Mouse (Mus musculus) hindbrain, embryonic 10.5 days (tissue): Measurements from ENCODE around the gene Glod5. TPM values are rescaled to one million over a fixed set of nuclear protein-coding genes. Genes with fewer than 3 reads are reported as not detected.

Experiments used
- DNase-seq: peaks from one replicate; pipeline ENCODE4 v3.0.0-alpha.2; 2017; ENCODE audit warnings: low spot score
- H3K27ac ChIP-seq: fragments of 300-500 bp; sonication (generic); 2 replicates; pipeline ENCODE4 v1.5.1; 2016; ENCODE audit warnings: mild to moderate bottlenecking, moderate library complexity
- H3K27me3 ChIP-seq: fragments of 300-500 bp; sonication (generic); 2 replicates; pipeline ENCODE4 v1.6.1; 2016; ENCODE audit warnings: mild to moderate bottlenecking; ENCODE audit not compliant: poor library complexity, insufficient read depth, severe bottlenecking
- H3K36me3 ChIP-seq: fragments of 300-500 bp; sonication (generic); 2 replicates; pipeline ENCODE4 v1.6.1; 2016; ENCODE audit warnings: mild to moderate bottlenecking, moderate library complexity
- H3K4me1 ChIP-seq: fragments of 300-500 bp; sonication (generic); replicated peaks from 2 replicates; pipeline ENCODE4 v1.6.1; 2016; ENCODE audit warnings: mild to moderate bottlenecking
- H3K4me3 ChIP-seq: fragments of 300-500 bp; sonication (generic); 2 replicates; pipeline ENCODE4 v1.5.1; 2016; ENCODE audit warnings: mild to moderate bottlenecking, moderate library complexity
- H3K9me3 ChIP-seq: fragments of 300-500 bp; sonication (generic); 2 replicates; pipeline ENCODE4 v1.6.1; 2016; ENCODE audit warnings: mild to moderate bottlenecking, moderate library complexity
- WGBS: fragments of 180-500 bp; shearing (Covaris S2); methylation state at CpG from one replicate; pipeline ENCODE4 v1.1.7; 2016; 5-methylcytosine and 5-hydroxymethylcytosine counted together
- polyA plus RNA-seq: library from polyadenylated mRNA; unstranded; fragments of >200 nt; fragmentation: Nextera tagmentation; extraction: Ambion mirVana; gene quantifications from 2 replicates; pipeline ENCODE4 v1.2.1, GENCODE M21; 2016

Glod5 gene
- polyA plus RNA-seq, 1 experiment from 2014 or later = not detected

- H3K4me1 ChIP-seq = no peaks in the 10 kb centered on the region
- DNase-seq = no peak
- WGBS = 30% methylated on average over 5 of the region's 5 CpGs
- H3K27ac ChIP-seq = no peak overlapping the region
- H3K4me3 ChIP-seq = no peak overlapping the region
- no peaks in the 10 kb centered on the region for H3K9me3 ChIP-seq
- no peaks in the 10 kb centered on the region for H3K36me3 ChIP-seq
- H3K27me3 ChIP-seq = no peaks in the 10 kb centered on the region
Observed at GRCm38 (mm10) chrX:8002001-8002400, 16.3 kb downstream of the Glod5 start.

- Histone ChIP-seq H3K9me3 (no peaks in the 10 kb centered on the region), H3K4me3 (no peak overlapping the region), H3K27me3 (no peaks in the 10 kb centered on the region), H3K36me3 (no peaks in the 10 kb centered on the region), H3K4me1 (no peaks in the 10 kb centered on the region), H3K27ac (no peak overlapping the region)
- 83% methylated on average over 3 of the region's 3 CpGs for WGBS
- DNase-seq = no peak
Observed at GRCm38 (mm10) chrX:8000546-8001192, 17.6 kb downstream of the Glod5 start.

GRCm38 (mm10) chrX:7993068-7993735 is 25.1 kb downstream of the Glod5 start:
- no peaks in the 10 kb centered on the region for H3K27me3 ChIP-seq
- WGBS = 76% methylated on average over 10 of the region's 10 CpGs
- H3K27ac ChIP-seq = no peak overlapping the region
- H3K4me3 ChIP-seq = no peak overlapping the region
- DNase-seq = no peak
- H3K4me1 ChIP-seq = no peaks in the 10 kb centered on the region
- H3K36me3 ChIP-seq = no peaks in the 10 kb centered on the region
- H3K9me3 ChIP-seq = no peaks in the 10 kb centered on the region

GRCm38 (mm10) chrX:7992379-7993067 is 25.8 kb downstream of the Glod5 start:
- H3K27me3 ChIP-seq = no peaks in the 10 kb centered on the region
- no peak overlapping the region for H3K4me3 ChIP-seq
- no peak for DNase-seq
- H3K4me1 ChIP-seq = no peaks in the 10 kb centered on the region
- H3K9me3 ChIP-seq = no peaks in the 10 kb centered on the region
- H3K36me3 ChIP-seq = no peaks in the 10 kb centered on the region
- H3K27ac ChIP-seq = no peak overlapping the region
- 59% methylated on average over 8 of the region's 8 CpGs for WGBS

GRCm38 (mm10) chrX:7981368-7981767 is 36.9 kb downstream of the Glod5 start:
- Histone ChIP-seq H3K27ac (no peak overlapping the region), H3K9me3 (no peaks in the 10 kb centered on the region), H3K4me1 (no peaks in the 10 kb centered on the region), H3K27me3 (no peaks in the 10 kb centered on the region), H3K4me3 (no peak overlapping the region), H3K36me3 (no peaks in the 10 kb centered on the region)
- 88% methylated on average over 7 of the region's 7 CpGs for WGBS
- DNase-seq = no peak

DNA sequence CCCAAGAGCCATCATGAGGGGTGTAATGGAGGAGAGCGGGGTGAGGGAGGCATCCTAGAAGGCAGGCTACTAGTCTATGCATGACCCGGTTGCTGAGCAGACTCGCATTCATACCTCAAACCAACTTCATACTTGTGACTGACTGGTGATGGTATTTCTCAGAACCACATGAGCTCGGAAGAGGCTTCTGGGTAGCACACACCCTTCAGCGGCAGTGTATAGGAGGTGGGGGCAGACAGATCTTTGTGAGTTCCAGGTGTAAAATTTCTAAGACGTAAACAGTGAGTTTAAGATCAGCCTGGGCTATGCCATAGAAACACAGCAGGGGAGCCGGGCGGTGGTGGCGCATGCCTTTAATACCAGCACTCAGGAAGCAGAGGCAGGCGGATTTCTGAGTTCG is 40.4 kb downstream of the Glod5 start, which contains the start of gene Gata1:
Gata1 (minus strand) TSS at position 180 of the 400 bp plus-strand sequence.
- Histone ChIP-seq H3K36me3 (no peaks in the 10 kb centered on the region), H3K27ac (no peak within 1 kb of the TSS), H3K4me1 (no peaks in the 10 kb centered on the region), H3K9me3 (no peaks in the 10 kb centered on the region), H3K27me3 (no peaks in the 10 kb centered on the region), H3K4me3 (no peak within 1 kb of the TSS)
- DNase-seq = no peak
- 93% methylated on average over 11 of the region's 11 CpGs for WGBS

DNA sequence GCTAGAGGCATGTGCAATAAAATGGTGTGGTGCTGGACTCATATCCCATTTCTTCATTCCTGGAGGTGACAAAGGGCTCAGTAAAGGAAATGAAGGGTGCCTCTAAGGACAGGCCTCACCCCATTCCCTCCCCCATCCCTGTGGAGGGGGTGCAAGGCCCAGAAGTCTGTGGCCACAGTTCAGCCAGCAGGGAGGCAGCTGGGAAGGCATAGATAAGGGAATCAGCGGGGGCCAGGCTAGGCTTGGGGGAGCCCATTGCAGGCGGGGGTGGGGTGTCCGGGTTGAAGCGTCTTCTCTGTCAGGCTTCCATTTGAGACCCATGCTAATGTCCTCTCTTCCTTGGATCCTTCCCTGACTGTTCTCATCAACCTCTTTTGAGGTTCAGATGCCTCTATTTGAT is 47.0 kb downstream of the Glod5 start:
- no peaks in the 10 kb centered on the region for H3K27me3 ChIP-seq
- no peaks in the 10 kb centered on the region for H3K4me1 ChIP-seq
- no peaks in the 10 kb centered on the region for H3K36me3 ChIP-seq
- H3K9me3 ChIP-seq = no peaks in the 10 kb centered on the region; the same call in 1 of the 2 replicates
- H3K27ac ChIP-seq = no peak overlapping the region
- no peak for DNase-seq
- 64% methylated on average over 4 of the region's 4 CpGs for WGBS
- no peak overlapping the region for H3K4me3 ChIP-seq

- WGBS = 82% methylated on average over 3 of the region's 3 CpGs
- Histone ChIP-seq H3K27ac (no peak overlapping the region), H3K9me3 (no peaks in the 10 kb centered on the region; the same call in 1 of the 2 replicates), H3K4me3 (no peak overlapping the region), H3K36me3 (no peaks in the 10 kb centered on the region), H3K27me3 (no peaks in the 10 kb centered on the region), H3K4me1 (no peaks in the 10 kb centered on the region)
- no peak for DNase-seq
Observed at GRCm38 (mm10) chrX:7968899-7969298, 49.4 kb downstream of the Glod5 start.

- H3K4me3 ChIP-seq = no peak overlapping the region
- H3K4me1 ChIP-seq = no peaks in the 10 kb centered on the region
- no peaks in the 10 kb centered on the region for H3K36me3 ChIP-seq
- no peaks in the 10 kb centered on the region for H3K27me3 ChIP-seq
- no peaks in the 10 kb centered on the region; the same call in 1 of the 2 replicates for H3K9me3 ChIP-seq
- no peak overlapping the region for H3K27ac ChIP-seq
- 83% methylated on average over 8 of the region's 8 CpGs for WGBS
- DNase-seq = no peak
Observed at GRCm38 (mm10) chrX:7968226-7968625, 50.1 kb downstream of the Glod5 start.

DNA sequence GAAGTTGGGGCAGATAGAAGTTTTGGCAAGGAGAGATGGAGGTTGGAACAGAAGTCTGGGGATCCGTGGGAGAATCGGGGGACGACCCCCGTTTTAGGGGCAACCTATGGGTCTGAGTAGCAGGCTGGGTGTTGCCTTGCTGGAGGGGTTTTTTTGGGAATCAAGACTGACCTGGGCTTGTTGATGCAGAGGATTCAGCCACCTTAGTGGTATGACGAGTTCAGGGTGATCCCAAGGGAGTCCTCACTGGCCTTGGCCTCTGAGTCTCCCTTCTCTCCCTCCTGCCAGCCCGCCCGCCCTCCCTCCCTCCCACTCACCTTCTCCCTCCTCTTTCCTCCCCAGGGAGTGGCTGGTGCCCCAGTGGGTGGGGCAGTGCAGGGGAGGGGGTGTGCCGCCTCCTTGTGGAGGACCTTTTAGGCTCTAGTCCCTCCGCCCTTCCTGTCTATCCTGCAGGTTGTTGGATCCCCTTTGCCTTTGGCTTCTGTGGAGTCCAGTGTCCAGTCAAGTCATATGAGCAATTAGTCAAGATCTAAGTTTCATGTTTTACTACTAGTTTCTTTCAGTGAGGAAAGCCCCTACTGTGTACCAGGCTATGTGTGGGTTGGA is 50.6 kb downstream of the Glod5 start:
- 85% methylated on average over 7 of the region's 9 CpGs for WGBS
- no peaks in the 10 kb centered on the region for H3K27me3 ChIP-seq
- no peaks in the 10 kb centered on the region for H3K4me1 ChIP-seq
- no peaks in the 10 kb centered on the region; the same call in 1 of the 2 replicates for H3K9me3 ChIP-seq
- no peaks in the 10 kb centered on the region for H3K36me3 ChIP-seq
- DNase-seq = no peak
- H3K27ac ChIP-seq = no peak overlapping the region
- H3K4me3 ChIP-seq = no peak overlapping the region

DNA sequence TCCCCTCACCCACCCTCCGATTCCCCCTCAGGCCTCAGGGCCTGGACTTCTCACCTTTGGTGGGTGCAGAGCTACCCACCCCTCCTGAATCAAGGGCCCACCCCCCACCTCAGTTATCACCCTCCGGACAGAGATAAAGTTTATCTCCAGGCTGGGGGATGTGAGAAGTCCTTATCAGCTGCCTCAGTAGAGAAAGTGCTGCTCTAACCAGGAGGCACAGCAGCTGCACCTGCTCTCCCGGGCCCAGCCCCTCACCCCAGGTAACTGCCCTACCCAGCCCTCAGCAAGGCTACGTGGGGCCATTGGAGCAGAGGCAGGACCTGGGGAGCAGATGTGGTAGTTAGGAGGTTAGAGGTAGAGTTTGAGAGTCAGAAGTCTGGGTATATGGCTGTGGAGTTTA is 52.1 kb downstream of the Glod5 start:
- WGBS = 78% methylated on average over 4 of the region's 4 CpGs
- no peaks in the 10 kb centered on the region for H3K27me3 ChIP-seq
- H3K27ac ChIP-seq = no peak overlapping the region
- no peaks in the 10 kb centered on the region for H3K4me1 ChIP-seq
- no peak for DNase-seq
- peaks cover 3% of the 10 kb centered on the region; the same call in 1 of the 2 replicates for H3K9me3 ChIP-seq
- H3K36me3 ChIP-seq = no peaks in the 10 kb centered on the region
- no peak overlapping the region for H3K4me3 ChIP-seq

GRCm38 (mm10) chrX:7963829-7964626 is 54.3 kb downstream of the Glod5 start:
- 79% methylated on average over 7 of the region's 7 CpGs for WGBS
- Histone ChIP-seq H3K4me1 (no peaks in the 10 kb centered on the region), H3K27me3 (no peaks in the 10 kb centered on the region), H3K36me3 (no peaks in the 10 kb centered on the region), H3K4me3 (no peak overlapping the region), H3K9me3 (peaks cover 3% of the 10 kb centered on the region; the same call in 1 of the 2 replicates), H3K27ac (no peak overlapping the region)
- no peak for DNase-seq
